Mouse (Mus musculus) heart, adult 2 months (tissue): ENCODE results near the gene Grin1.

Experiments
- CTCF ChIP-seq: fragments of 200-600 bp; IDR thresholded peaks from 2 replicates; pipeline ENCODE4 v1.8.1; 2022; ENCODE audit warnings: antibody characterized with exemption, mild to moderate bottlenecking, moderate library complexity
- EP300 ChIP-seq: fragments of 200-500 bp; IDR thresholded peaks from 2 replicates; pipeline ENCODE4 v1.6.1; 2011; ENCODE audit warnings: low read depth, low read length, control low read depth; ENCODE audit not compliant: insufficient read depth
- POLR2A ChIP-seq: fragments of 200-500 bp; IDR thresholded peaks from 2 replicates; pipeline ENCODE4 v1.6.1; 2011; ENCODE audit warnings: mild to moderate bottlenecking, low read depth, low read length, control low read depth; ENCODE audit not compliant: insufficient read depth

- TF ChIP-seq POLR2A (no peak), EP300 (no peak), CTCF (no peak)
These were observed 31.7 kb upstream of the Grin1 start for GRCm38 (mm10) chr2:25350701-25351100.
